Mouse (Mus musculus): ENCODE data around the gene Kdm3a.

- TF ChIP-seq POLR2A (IDR thresholded peaks at IDR 0.05; ENCODE audit: control insufficient read depth, low read depth, low read length), result no peak
- no peak for TF ChIP-seq CTCF (IDR thresholded peaks at IDR 0.05; ENCODE audit: control insufficient read depth, insufficient read depth, insufficient replicate concordance, low read depth, low read length)
Measured at GRCm38 (mm10) chr6:71621981-71622380, 10.8 kb downstream of the Kdm3a start.

Data from testis, adult 2 months (tissue).